Mouse (Mus musculus) myocyte (in vitro differentiated cells): ENCODE measurements around the gene Cdrt4. TPM values are rescaled to one million over a fixed set of nuclear protein-coding genes. Genes with fewer than 3 reads are reported as not detected.

ENCODE experiments used
- H3K27me3 ChIP-seq: one replicate; pipeline ENCODE4 v1.6.1; 2011; ENCODE audit not compliant: control insufficient read depth, insufficient read depth, insufficient read length
- H3K36me3 ChIP-seq: one replicate; pipeline ENCODE4 v1.6.1; 2011; ENCODE audit not compliant: control insufficient read depth, insufficient read depth
- H3K4me2 ChIP-seq: one replicate; pipeline ENCODE4 v1.6.1; 2011; ENCODE audit warnings: low read depth, control low read depth
- H3K4me3 ChIP-seq: one replicate; pipeline ENCODE4 v1.5.1; 2011; ENCODE audit warnings: mild to moderate bottlenecking, control low read depth, moderate library complexity
- H3K79me2 ChIP-seq: one replicate; pipeline ENCODE4 v1.6.1; 2011; ENCODE audit not compliant: control insufficient read depth, insufficient read depth
- H3ac ChIP-seq: one replicate; pipeline ENCODE4 v1.6.1; 2011; ENCODE audit not compliant: control insufficient read depth, insufficient read length
- CEBPB ChIP-seq: IDR thresholded peaks from 2 replicates; pipeline ENCODE4 v1.6.1; 2011; ENCODE audit warnings: mild to moderate bottlenecking, moderate library complexity; ENCODE audit not compliant: poor library complexity, insufficient read depth, severe bottlenecking
- E2F4 ChIP-seq: IDR thresholded peaks from one replicate; pipeline ENCODE4 v1.6.1; 2011; ENCODE audit warnings: mild to moderate bottlenecking, control low read depth, moderate library complexity; ENCODE audit not compliant: insufficient read depth
- MAX ChIP-seq: IDR thresholded peaks from one replicate; pipeline ENCODE4 v1.6.1; 2011; ENCODE audit warnings: low read depth, mild to moderate bottlenecking, control low read depth
- MYOD1 ChIP-seq, 3 experiments: IDR thresholded peaks; one replicate each; pipeline ENCODE4 v1.6.1; 2011; ENCODE audit warnings: control low read depth in 2 of 3, low read depth in 2 of 3, mild to moderate bottlenecking in 2 of 3, moderate library complexity in 1 of 3; ENCODE audit not compliant: insufficient read length in 2 of 3, control insufficient read depth in 1 of 3
- MYOG ChIP-seq, 3 experiments: IDR thresholded peaks; one replicate each; pipeline ENCODE4 v1.6.1; 2011; ENCODE audit warnings: control low read depth in 2 of 3, low read depth in 2 of 3, mild to moderate bottlenecking in 2 of 3; ENCODE audit not compliant: insufficient read length in 2 of 3, control insufficient read depth in 1 of 3, insufficient read depth in 1 of 3
- POLR2A ChIP-seq: IDR thresholded peaks from one replicate; pipeline ENCODE4 v1.6.1; 2011; ENCODE audit warnings: low read depth, mild to moderate bottlenecking, control low read depth, moderate library complexity; ENCODE audit not compliant: insufficient read length
- POLR2AphosphoS2 ChIP-seq: IDR thresholded peaks from one replicate; pipeline ENCODE4 v1.6.1; 2011; ENCODE audit warnings: low read depth, control low read depth; ENCODE audit not compliant: insufficient read length
- REST ChIP-seq: IDR thresholded peaks from one replicate; pipeline ENCODE4 v1.6.1; 2011; ENCODE audit warnings: mild to moderate bottlenecking, control low read depth, moderate library complexity; ENCODE audit not compliant: insufficient read depth, insufficient read length
- SRF ChIP-seq: IDR thresholded peaks from one replicate; pipeline ENCODE4 v1.6.1; 2011; ENCODE audit warnings: low read depth; ENCODE audit not compliant: control insufficient read depth, insufficient read length
- TCF12 ChIP-seq: IDR thresholded peaks from one replicate; pipeline ENCODE4 v1.6.1; 2011; ENCODE audit warnings: mild to moderate bottlenecking, control low read depth; ENCODE audit not compliant: poor library complexity, insufficient read depth, severe bottlenecking
- TCF3 ChIP-seq: IDR thresholded peaks from one replicate; pipeline ENCODE4 v1.6.1; 2011; ENCODE audit warnings: low read depth, control low read depth; ENCODE audit not compliant: insufficient read length
- USF1 ChIP-seq: IDR thresholded peaks from one replicate; pipeline ENCODE4 v1.6.1; 2011; ENCODE audit warnings: low read depth, mild to moderate bottlenecking, control low read depth, moderate library complexity
- polyA plus RNA-seq: library from polyadenylated mRNA; unstranded; fragments of >200 nt; fragmentation: generic; extraction: Trizol; gene quantifications from one replicate; pipeline ENCODE4 v1.2.1, GENCODE M21; 2012; ENCODE audit warnings: missing spikeins

Gene Cdrt4
- polyA plus RNA-seq, 1 experiment, result not detected

- TF ChIP-seq TCF3 (no peak), SRF (no peak), MYOG (IDR thresholded peaks at IDR 0.05; ENCODE audit: control insufficient read depth in 1 of 3, insufficient read depth in 1 of 3, insufficient read length in 2 of 3, low read depth in 2 of 3) (no peak), E2F4 (no peak), MYOD1 (IDR thresholded peaks at IDR 0.05; ENCODE audit: control insufficient read depth in 1 of 3, insufficient read length in 2 of 3, low read depth in 2 of 3) (no peak), TCF12 (no peak), MAX (no peak), REST (no peak), POLR2AphosphoS2 (no peak), POLR2A (no peak), USF1 (no peak), CEBPB (no peak)
- H3ac ChIP-seq, result no peak overlapping the region
- H3K36me3 ChIP-seq, result no peaks in the 10 kb centered on the region
- no peaks in the 10 kb centered on the region for H3K27me3 ChIP-seq
- no peaks in the 10 kb centered on the region for H3K79me2 ChIP-seq
- peak overlapping the region; percentile 4 for H3K4me3 ChIP-seq
- H3K4me2 ChIP-seq, result peak overlapping the region; percentile 63
Observed at GRCm38 (mm10) chr11:62966424-62966764, 15.4 kb downstream of the Cdrt4 start.

DNA sequence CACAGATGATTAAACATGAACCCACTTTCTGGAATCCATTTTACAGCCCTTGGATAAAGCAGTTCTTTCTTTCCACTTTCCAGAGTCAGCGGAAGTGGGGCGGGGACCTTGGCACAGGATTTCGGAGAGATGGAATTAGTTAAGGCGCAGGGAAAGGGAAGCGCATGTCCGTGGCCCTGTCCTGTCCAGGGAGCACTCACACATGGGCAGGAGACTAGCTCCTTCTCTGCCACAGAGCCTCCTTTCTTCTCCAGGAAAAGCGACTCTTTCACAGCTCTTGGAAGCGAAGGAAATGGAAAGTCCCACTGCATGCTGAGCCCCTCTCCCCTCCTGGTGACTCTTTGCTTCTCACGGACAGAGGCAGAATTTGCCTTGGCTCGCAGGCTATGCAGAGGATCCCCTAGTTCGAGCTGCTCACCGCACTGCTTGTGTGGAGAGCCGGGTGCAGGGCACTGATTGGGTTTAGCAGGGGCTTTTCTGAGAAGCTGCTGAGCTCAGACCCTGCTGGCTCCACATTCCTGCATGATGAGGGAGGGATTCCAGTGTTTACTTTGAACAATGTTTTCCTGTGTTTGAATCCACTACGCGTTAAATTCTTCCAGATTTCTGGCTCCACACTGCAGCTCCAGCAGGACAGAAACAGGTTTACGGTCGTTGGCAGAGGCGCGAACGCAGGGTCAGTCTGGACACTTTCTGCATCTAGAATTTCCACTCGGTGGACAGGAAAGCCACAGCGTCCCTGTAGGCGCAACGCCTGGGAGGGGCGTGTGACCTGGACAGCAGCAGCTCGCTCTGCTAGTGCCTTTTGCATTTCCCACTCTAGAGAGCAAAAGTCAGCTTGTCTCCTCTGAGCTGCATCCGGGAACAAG, 16.0 kb downstream of the Cdrt4 start:
- Histone ChIP-seq H3K4me3 (peak overlapping the region; percentile 4), H3ac (no peak overlapping the region), H3K4me2 (peak overlapping the region; percentile 63), H3K79me2 (no peaks in the 10 kb centered on the region), H3K27me3 (no peaks in the 10 kb centered on the region), H3K36me3 (no peaks in the 10 kb centered on the region)
- TF ChIP-seq REST (no peak), SRF (no peak), POLR2A (peak; percentile 19), E2F4 (no peak)

- TF ChIP-seq MYOD1 (IDR thresholded peaks at IDR 0.05; ENCODE audit: control insufficient read depth in 1 of 3, insufficient read length in 2 of 3, low read depth in 2 of 3) (no peak), SRF (no peak), POLR2A (no peak), CEBPB (no peak), TCF12 (no peak), TCF3 (no peak), MAX (no peak), USF1 (no peak), POLR2AphosphoS2 (no peak), REST (no peak), E2F4 (no peak), MYOG (IDR thresholded peaks at IDR 0.05; ENCODE audit: control insufficient read depth in 1 of 3, insufficient read depth in 1 of 3, insufficient read length in 2 of 3, low read depth in 2 of 3) (no peak)
- H3ac ChIP-seq, result no peak overlapping the region
Observed at GRCm38 (mm10) chr11:62977176-62977575, 26.2 kb downstream of the Cdrt4 start.

GRCm38 (mm10) chr11:62978886-62979285, 27.9 kb downstream of the Cdrt4 start:
- H3K4me2 ChIP-seq, result no peak overlapping the region
- H3K27me3 ChIP-seq, result peaks cover 3% of the 10 kb centered on the region
- TF ChIP-seq SRF (no peak), REST (no peak), MYOD1 (IDR thresholded peaks at IDR 0.05; ENCODE audit: control insufficient read depth in 1 of 3, insufficient read length in 2 of 3, low read depth in 2 of 3) (no peak), CEBPB (no peak), MYOG (IDR thresholded peaks at IDR 0.05; ENCODE audit: control insufficient read depth in 1 of 3, insufficient read depth in 1 of 3, insufficient read length in 2 of 3, low read depth in 2 of 3) (no peak), MAX (no peak), USF1 (no peak), TCF12 (no peak), POLR2AphosphoS2 (no peak), TCF3 (no peak), E2F4 (no peak), POLR2A (no peak)
- H3K4me3 ChIP-seq, result no peak overlapping the region
- no peak overlapping the region for H3ac ChIP-seq
- no peaks in the 10 kb centered on the region for H3K36me3 ChIP-seq
- no peaks in the 10 kb centered on the region for H3K79me2 ChIP-seq

More at GRCm38 (mm10) chr11:62977176-62977575, 26.2 kb downstream of the Cdrt4 start:
- Histone ChIP-seq H3K4me3 (no peak overlapping the region), H3K4me2 (no peak overlapping the region), H3K79me2 (no peaks in the 10 kb centered on the region), H3K27me3 (no peaks in the 10 kb centered on the region), H3K36me3 (no peaks in the 10 kb centered on the region)
